Mouse (Mus musculus): Measurements from ENCODE around the gene Srek1. TPM values are rescaled to one million over a fixed set of nuclear protein-coding genes. Genes with fewer than 3 reads are reported as not detected.
A peak's percentile ranks its signal among the peaks of the same experiment; 100 is the strongest.

Gene Srek1
- total and polyA plus RNA-seq, 2 experiments from 2014 or later = 23.1 to 47.8 TPM

- ATAC-seq (ENCODE audit: low FRiP score) = no peak
- Histone ChIP-seq H3K4me2 (ENCODE audit: low read depth, low read length, poor library complexity, severe bottlenecking) (no peak overlapping the region), H3K9me3 (ENCODE audit: low read length) (no peaks in the 10 kb centered on the region), H3K36me3 (ENCODE audit: insufficient read depth, low read length) (no peaks in the 10 kb centered on the region), H3K9ac (replicated peaks; ENCODE audit: low read length, poor library complexity, severe bottlenecking) (no peak overlapping the region), H3K27me3 (ENCODE audit: insufficient read depth, low read length) (no peaks in the 10 kb centered on the region), H3K4me3 (ENCODE audit: low read depth, low read length) (no peak overlapping the region), H3K4me1 (ENCODE audit: insufficient read depth, low read length) (no peaks in the 10 kb centered on the region), H3K27ac (ENCODE audit: low read depth, low read length) (no peak overlapping the region)
- WGBS = 69% methylated on average over 9 of the region's 9 CpGs
- TF ChIP-seq CTCF (IDR thresholded peaks at IDR 0.05) = no peak
- no peak for DNase-seq (ENCODE audit: low spot score)
Observed at GRCm38 (mm10) chr13:103697993-103698392, 76.4 kb downstream of the Srek1 start.

DNA sequence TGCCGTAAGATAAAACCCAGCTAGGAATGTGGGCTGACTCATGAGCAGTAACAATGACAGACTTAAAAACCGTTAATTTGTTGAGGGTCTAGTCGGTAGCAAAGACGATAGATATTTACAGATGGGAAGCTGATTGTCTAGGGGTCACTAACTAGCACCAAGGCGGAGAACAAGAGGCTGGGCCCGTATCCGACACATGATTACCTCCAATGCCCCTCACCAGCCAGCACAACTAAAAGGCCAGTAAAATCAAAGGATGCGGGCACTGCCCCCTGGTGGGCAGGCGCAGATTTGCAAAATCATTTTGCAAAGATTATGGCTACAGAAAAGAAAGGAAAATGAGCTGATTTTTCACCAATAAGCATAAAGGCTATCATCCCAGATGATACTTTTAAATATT lies 78.2 kb downstream of the Srek1 start:
- Histone ChIP-seq H3K4me3 (ENCODE audit: low read depth, low read length) (no peak overlapping the region), H3K27ac (ENCODE audit: low read depth, low read length) (no peak overlapping the region), H3K9me3 (ENCODE audit: low read length) (no peaks in the 10 kb centered on the region), H3K4me2 (ENCODE audit: low read depth, low read length, poor library complexity, severe bottlenecking) (no peak overlapping the region), H3K36me3 (ENCODE audit: insufficient read depth, low read length) (no peaks in the 10 kb centered on the region), H3K4me1 (ENCODE audit: insufficient read depth, low read length) (no peaks in the 10 kb centered on the region), H3K27me3 (ENCODE audit: insufficient read depth, low read length) (no peaks in the 10 kb centered on the region), H3K9ac (replicated peaks; ENCODE audit: low read length, poor library complexity, severe bottlenecking) (no peak overlapping the region)
- peak; percentile 56 for DNase-seq (ENCODE audit: low spot score)
- peak; percentile 72 for TF ChIP-seq CTCF (IDR thresholded peaks at IDR 0.05)
- 46% methylated on average over 9 of the region's 9 CpGs for WGBS
- no peak for ATAC-seq (ENCODE audit: low FRiP score)

DNA sequence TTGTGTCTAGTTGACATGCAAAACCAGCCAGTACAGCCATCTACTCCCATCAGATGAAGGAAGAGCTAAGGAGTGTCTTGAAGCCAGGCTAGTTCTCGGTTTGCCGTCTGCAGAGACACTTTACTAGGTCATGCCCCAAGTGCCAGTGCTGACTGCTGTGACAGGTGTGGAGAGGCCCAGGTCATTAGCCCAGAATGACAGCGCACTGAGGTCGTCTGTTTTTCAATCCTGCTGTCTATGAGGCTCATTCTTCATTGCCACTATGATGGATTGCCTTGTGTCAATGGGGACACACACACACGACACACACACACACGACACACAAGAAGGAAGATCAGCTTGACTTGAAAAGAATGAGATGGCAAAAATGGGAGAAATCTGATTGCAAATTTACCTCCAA lies 79.0 kb downstream of the Srek1 start:
- H3K4me1 ChIP-seq (ENCODE audit: insufficient read depth, low read length) = no peaks in the 10 kb centered on the region
- TF ChIP-seq CTCF (IDR thresholded peaks at IDR 0.05) = no peak
- H3K27me3 ChIP-seq (ENCODE audit: insufficient read depth, low read length) = no peaks in the 10 kb centered on the region
- no peaks in the 10 kb centered on the region for H3K36me3 ChIP-seq (ENCODE audit: insufficient read depth, low read length)
- no peak overlapping the region for H3K4me2 ChIP-seq (ENCODE audit: low read depth, low read length, poor library complexity, severe bottlenecking)
- H3K9ac ChIP-seq (replicated peaks; ENCODE audit: low read length, poor library complexity, severe bottlenecking) = no peak overlapping the region
- no peak overlapping the region for H3K4me3 ChIP-seq (ENCODE audit: low read depth, low read length)
- WGBS = 88% methylated on average over 6 of the region's 6 CpGs
- no peaks in the 10 kb centered on the region for H3K9me3 ChIP-seq (ENCODE audit: low read length)
- ATAC-seq (ENCODE audit: low FRiP score) (no peak), DNase-seq (ENCODE audit: low spot score) (no peak)
- no peak overlapping the region for H3K27ac ChIP-seq (ENCODE audit: low read depth, low read length)

Other genes starting within 250 kb of the Srek1 start
- gene Erbin, start 145.9 kb upstream of the Srek1 start, total RNA-seq (2014; rRNA removed) = 36.2 and 42.9 TPM in 2 replicates
- gene Erbin, start 145.9 kb upstream of the Srek1 start, polyA plus RNA-seq (2015; fragmentation: Nextera tagmentation; extraction: Ambion mirVana) = 5.4 and 6.8 TPM in 2 replicates